Mouse (Mus musculus) T-cell, adult 66 days (primary cell): ENCODE data around the gene Atp6ap1l. TPM values are rescaled to one million over a fixed set of nuclear protein-coding genes. Genes with fewer than 3 reads are reported as not detected.

Experiments
- total RNA-seq, 2 experiments: library from RNA; stranded (reverse); gene quantifications; 3 replicates in 1 of 2; 4 replicates in 1 of 2; pipeline ENCODE4 v1.2.4; 2023

The Atp6ap1l gene
- not detected for total RNA-seq

DNA sequence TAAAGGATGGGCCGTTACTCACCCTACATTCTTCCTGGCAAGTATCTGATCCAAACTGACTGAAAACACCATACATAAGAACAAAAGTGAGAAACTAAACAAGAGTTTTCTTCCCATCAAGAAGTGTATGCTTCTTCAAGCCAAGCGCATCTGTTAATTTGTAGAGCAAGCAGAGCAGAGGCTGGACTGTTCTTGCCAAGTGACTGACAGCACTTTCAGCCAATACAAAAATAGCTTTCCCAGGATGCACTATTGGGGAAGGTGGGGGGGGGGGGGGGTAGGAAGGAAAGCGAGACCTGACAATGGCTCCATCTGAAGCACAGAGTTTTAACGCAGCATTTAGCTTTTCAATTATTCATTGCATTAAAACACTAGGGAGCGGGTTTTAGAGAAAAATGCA, at the start of gene Atp6ap1l:
TSS of gene Atp6ap1l (minus strand) at position 180 of the 400 bp plus-strand sequence.

DNA sequence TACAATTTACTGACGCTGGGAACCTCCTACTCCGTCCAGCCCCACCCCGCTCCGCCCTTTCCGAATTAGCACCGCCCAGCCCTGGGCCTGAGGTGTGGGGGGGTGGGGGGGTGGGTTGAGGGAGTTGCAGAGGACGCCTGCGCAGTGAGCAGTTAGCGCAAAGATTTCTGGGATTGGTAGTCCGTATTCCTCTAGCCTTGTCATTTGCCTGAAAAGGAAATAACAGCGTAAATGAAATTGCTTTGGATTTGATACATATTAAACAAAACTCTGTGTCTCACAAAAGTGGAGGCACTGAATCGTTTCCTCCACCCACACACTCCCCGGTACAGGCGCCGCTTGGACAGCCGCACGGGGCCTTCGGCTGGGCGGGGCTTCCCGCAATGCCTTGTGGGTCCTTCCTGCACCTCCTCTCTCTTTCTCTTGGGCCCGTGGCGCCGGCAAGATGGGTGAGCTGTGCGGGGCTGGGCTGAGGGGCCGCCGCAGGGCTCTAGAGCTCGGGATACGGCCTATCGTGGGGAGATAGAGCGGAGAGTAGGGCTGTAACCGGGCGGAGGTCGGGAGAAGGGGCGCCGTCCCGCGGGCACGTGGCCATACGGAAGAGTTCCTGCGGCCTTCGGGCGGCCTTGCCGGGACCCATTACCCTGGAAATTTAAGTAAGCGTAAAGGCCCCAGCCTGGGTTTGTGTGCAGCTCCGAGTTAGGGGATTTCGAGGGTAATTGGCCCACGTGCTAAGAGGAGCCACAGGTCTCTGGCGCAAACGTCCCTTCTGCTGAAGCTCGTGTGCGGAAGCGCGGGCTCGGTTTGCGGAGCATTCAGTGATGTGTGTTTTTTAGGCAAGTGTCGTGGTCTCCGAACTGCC, 17.8 kb upstream of the Atp6ap1l start, which contains the start of gene Rps23:
TSS of gene Rps23 (plus strand) at position 208 of the 862 bp plus-strand sequence.

Other genes starting within 250 kb of the Atp6ap1l start
- gene Rps23, start 17.6 kb upstream of the Atp6ap1l start, total RNA-seq = 1,000 to 10,000 TPM; 1,371 to 1,391 TPM